Mouse (Mus musculus): ENCODE data around the gene Slc25a39. TPM values are rescaled to one million over a fixed set of nuclear protein-coding genes. Genes with fewer than 3 reads are reported as not detected.

Slc25a39 gene
- polyA plus RNA-seq, 1 experiment, result 124 TPM

DNA sequence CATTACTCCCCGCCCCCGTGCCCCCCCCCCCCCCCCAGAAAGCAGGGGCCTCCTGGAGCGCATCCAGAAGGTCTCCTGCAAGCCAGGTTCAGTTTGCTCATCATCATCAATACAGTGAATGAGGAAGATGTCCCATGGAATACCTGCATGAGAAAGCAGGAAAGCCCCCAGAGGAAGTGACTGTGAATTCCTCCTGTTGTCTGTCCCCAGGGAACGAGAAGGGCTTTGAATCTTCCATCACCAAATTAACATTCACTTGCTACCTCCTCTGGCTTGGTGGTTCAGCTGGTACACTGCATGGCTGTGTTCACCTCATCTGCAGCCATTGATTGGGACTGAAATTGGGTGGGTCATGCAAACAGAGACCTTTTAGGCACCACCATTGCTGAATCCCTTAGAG is 22.7 kb downstream of the Slc25a39 start:
- no peak for DNase-seq
- 52% methylated on average over 4 of the region's 4 CpGs for WGBS

DNA sequence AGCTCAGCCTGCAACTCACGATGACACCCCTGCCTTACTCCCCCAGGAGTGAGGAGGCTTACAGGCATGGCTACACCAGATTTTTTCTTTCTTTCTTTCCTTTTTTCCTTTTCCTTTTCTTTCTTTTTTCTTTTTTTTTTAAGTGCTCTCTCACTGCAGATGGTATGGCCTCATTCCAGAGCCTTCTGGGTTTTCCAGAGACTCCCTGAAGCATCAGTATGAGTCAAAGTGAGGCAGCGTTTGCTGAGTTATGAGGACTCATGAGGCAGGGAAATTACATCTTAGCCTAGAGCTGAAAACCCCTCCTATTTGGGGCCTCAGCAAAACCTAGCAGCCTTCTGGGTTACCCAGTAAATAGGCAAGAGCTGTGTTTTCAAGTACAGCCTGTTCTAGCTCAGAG is 23.3 kb downstream of the Slc25a39 start:
- H3K27ac ChIP-seq (ENCODE audit: insufficient read depth, low read length), result no peak overlapping the region
- WGBS, result 50% methylated on average over 2 of the region's 2 CpGs
- DNase-seq, result peak in 1 of 2 experiments; percentile 51

More for the DNA sequence above, 22.7 kb downstream of the Slc25a39 start:
- Histone ChIP-seq H3K4me1 (ENCODE audit: control insufficient read depth, insufficient read depth, low read length) (peaks cover 11% of the 10 kb centered on the region), H3K27ac (ENCODE audit: insufficient read depth, low read length) (no peak overlapping the region), H3K27me3 (ENCODE audit: control insufficient read depth, insufficient read depth, low read length) (no peaks in the 10 kb centered on the region), H3K4me3 (replicated peaks; ENCODE audit: insufficient read depth, low read depth, low read length) (no peak overlapping the region)
- TF ChIP-seq CTCF (IDR thresholded peaks at IDR 0.05; ENCODE audit: borderline replicate concordance, insufficient read depth, low read depth, low read length), result no peak
- TF ChIP-seq POLR2A (IDR thresholded peaks at IDR 0.05; ENCODE audit: borderline replicate concordance, insufficient read depth, low read length), result no peak

DNA sequence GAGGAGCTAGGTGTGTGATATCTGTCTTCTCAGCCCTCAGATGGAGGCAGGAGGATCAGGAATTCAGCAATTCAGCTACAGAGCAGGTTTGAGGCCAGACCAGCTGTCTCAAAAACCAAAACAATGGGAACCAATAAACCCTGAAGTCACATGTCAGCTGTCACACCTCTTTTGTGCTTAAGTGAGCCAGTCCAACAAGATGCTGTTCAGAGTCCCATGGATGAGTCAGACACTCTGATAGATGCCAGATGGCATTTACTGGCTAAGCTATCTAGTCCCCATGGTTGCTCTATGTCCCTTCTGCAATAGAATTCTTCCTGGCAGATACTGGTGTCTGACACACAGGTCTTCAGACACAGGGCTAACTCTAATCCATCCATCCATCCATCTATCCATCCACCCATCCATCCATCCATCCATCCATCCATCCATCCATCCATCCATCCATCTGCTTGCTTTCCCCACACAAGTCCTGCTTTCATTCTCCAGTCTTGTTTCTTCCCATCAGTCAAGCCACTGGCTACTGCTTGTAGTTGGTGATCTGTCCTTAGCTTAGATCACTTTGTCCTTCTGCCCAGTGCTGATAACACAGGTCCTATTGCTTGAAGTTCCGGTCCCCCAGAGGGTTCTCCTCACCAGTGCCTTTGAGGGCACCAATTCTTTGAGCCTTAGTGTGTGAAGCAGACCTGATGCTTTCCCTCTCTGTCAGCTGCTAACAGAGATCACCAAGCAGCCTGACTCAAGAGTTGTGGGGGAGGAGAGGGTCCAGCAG is 24.2 kb downstream of the Slc25a39 start:
- peaks cover 11% of the 10 kb centered on the region for H3K4me1 ChIP-seq (ENCODE audit: control insufficient read depth, insufficient read depth, low read length)
- peak; percentile 50 to 86 for DNase-seq
- TF ChIP-seq POLR2A (IDR thresholded peaks at IDR 0.05; ENCODE audit: borderline replicate concordance, insufficient read depth, low read length), result no peak
- TF ChIP-seq CTCF (IDR thresholded peaks at IDR 0.05; ENCODE audit: borderline replicate concordance, insufficient read depth, low read depth, low read length), result no peak
- H3K27ac ChIP-seq (ENCODE audit: insufficient read depth, low read length), result peak overlapping the region; percentile 58
- no peak overlapping the region for H3K4me3 ChIP-seq (replicated peaks; ENCODE audit: insufficient read depth, low read depth, low read length)
- no peaks in the 10 kb centered on the region for H3K27me3 ChIP-seq (ENCODE audit: control insufficient read depth, insufficient read depth, low read length)
- WGBS, result 90% methylated on average over 1 of the region's 1 CpGs

More for the DNA sequence above, 23.3 kb downstream of the Slc25a39 start:
- H3K4me3 ChIP-seq (replicated peaks; ENCODE audit: insufficient read depth, low read depth, low read length), result no peak overlapping the region
- H3K4me1 ChIP-seq (ENCODE audit: control insufficient read depth, insufficient read depth, low read length), result peaks cover 11% of the 10 kb centered on the region
- TF ChIP-seq POLR2A (IDR thresholded peaks at IDR 0.05; ENCODE audit: borderline replicate concordance, insufficient read depth, low read length) (no peak), CTCF (IDR thresholded peaks at IDR 0.05; ENCODE audit: borderline replicate concordance, insufficient read depth, low read depth, low read length) (no peak)
- H3K27me3 ChIP-seq (ENCODE audit: control insufficient read depth, insufficient read depth, low read length), result no peaks in the 10 kb centered on the region

DNA sequence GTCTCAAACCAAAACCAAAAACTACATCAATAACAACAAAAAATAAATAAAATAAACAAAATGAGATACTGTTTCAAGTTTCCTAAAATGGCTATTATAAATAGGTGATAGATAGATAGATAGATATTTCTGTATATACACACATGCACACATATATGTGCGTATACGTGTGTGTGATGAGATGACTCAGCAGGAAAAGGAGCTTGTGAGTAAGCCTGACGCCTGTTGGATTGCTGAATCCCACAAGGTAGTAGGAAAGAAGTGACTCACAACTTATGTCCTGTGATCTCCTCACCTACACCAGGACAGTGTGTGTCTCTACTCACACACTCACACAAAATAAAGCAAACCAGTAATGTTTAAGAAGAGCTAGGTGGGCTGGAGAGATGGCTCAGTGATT is 25.0 kb downstream of the Slc25a39 start:
- DNase-seq, result no peak
- WGBS, result 88% methylated on average over 3 of the region's 3 CpGs

DNA sequence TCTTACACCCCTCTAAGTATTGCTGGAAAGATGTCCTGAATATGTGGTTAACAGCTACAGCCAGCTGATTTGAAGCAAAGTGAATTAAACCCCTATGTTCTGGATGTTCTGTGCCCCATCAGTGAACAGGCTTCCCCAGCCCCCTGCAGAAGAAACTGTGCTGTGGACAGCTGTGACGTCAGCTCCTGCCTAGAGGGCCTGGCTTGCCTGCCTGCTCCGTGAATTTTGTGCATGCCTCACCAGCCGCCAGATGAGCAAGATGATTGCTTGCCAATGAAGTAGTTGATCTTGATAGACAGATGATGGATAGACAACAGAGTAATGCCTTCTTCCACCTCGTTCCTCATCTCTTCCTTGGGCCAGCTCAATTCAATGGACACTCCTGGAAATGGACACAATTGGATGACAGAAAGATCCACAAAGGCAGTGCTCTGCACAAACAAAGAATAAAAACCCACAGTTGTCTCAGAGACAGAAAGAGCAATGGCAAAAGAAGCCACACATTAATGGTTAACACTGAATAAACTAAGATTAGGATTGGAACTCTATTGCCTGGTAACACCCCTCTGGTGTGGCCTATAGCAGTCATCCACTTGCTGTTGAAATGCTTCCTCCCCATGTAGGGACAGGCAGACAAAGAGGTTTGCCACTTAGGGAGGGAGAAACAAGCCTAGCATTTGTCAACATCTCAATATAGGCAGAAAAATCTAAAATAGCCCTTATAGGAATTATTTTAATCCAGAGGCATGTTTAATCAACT is 26.2 kb downstream of the Slc25a39 start:
- DNase-seq, result no peak
- no peak overlapping the region for H3K27ac ChIP-seq (ENCODE audit: insufficient read depth, low read length)
- peaks cover 11% of the 10 kb centered on the region for H3K4me1 ChIP-seq (ENCODE audit: control insufficient read depth, insufficient read depth, low read length)
- 70% methylated on average over 4 of the region's 4 CpGs for WGBS
- no peak for TF ChIP-seq CTCF (IDR thresholded peaks at IDR 0.05; ENCODE audit: borderline replicate concordance, insufficient read depth, low read depth, low read length)
- no peak for TF ChIP-seq POLR2A (IDR thresholded peaks at IDR 0.05; ENCODE audit: borderline replicate concordance, insufficient read depth, low read length)
- no peak overlapping the region for H3K4me3 ChIP-seq (replicated peaks; ENCODE audit: insufficient read depth, low read depth, low read length)
- no peaks in the 10 kb centered on the region for H3K27me3 ChIP-seq (ENCODE audit: control insufficient read depth, insufficient read depth, low read length)

More for the DNA sequence above, 25.0 kb downstream of the Slc25a39 start:
- no peak overlapping the region; the same call in 1 of the 2 replicates for H3K27ac ChIP-seq (ENCODE audit: insufficient read depth, low read length)
- H3K4me1 ChIP-seq (ENCODE audit: control insufficient read depth, insufficient read depth, low read length), result peaks cover 11% of the 10 kb centered on the region
- H3K27me3 ChIP-seq (ENCODE audit: control insufficient read depth, insufficient read depth, low read length), result no peaks in the 10 kb centered on the region
- TF ChIP-seq POLR2A (IDR thresholded peaks at IDR 0.05; ENCODE audit: borderline replicate concordance, insufficient read depth, low read length) (no peak), CTCF (IDR thresholded peaks at IDR 0.05; ENCODE audit: borderline replicate concordance, insufficient read depth, low read depth, low read length) (no peak)
- no peak overlapping the region for H3K4me3 ChIP-seq (replicated peaks; ENCODE audit: insufficient read depth, low read depth, low read length)

- peaks cover 18% of the 10 kb centered on the region for H3K4me1 ChIP-seq (ENCODE audit: control insufficient read depth, insufficient read depth, low read length)
- 47% methylated on average over 5 of the region's 5 CpGs for WGBS
- TF ChIP-seq CTCF (IDR thresholded peaks at IDR 0.05; ENCODE audit: borderline replicate concordance, insufficient read depth, low read depth, low read length) (no peak), POLR2A (IDR thresholded peaks at IDR 0.05; ENCODE audit: borderline replicate concordance, insufficient read depth, low read length) (no peak)
Measured at GRCm38 (mm10) chr11:102380091-102380490, 27.7 kb downstream of the Slc25a39 start.

GRCm38 (mm10) chr11:102377186-102377585 is 30.6 kb downstream of the Slc25a39 start:
- DNase-seq, result no peak
- TF ChIP-seq POLR2A (IDR thresholded peaks at IDR 0.05; ENCODE audit: borderline replicate concordance, insufficient read depth, low read length) (no peak), CTCF (IDR thresholded peaks at IDR 0.05; ENCODE audit: borderline replicate concordance, insufficient read depth, low read depth, low read length) (peak; percentile 23; the same call in 1 of the 2 replicates)
- no peak overlapping the region for H3K4me3 ChIP-seq (replicated peaks; ENCODE audit: insufficient read depth, low read depth, low read length)
- peaks cover 7% of the 10 kb centered on the region; the same call in 1 of the 2 replicates for H3K4me1 ChIP-seq (ENCODE audit: control insufficient read depth, insufficient read depth, low read length)
- no peaks in the 10 kb centered on the region for H3K27me3 ChIP-seq (ENCODE audit: control insufficient read depth, insufficient read depth, low read length)
- WGBS, result 72% methylated on average over 12 of the region's 12 CpGs
- H3K27ac ChIP-seq (ENCODE audit: insufficient read depth, low read length), result no peak overlapping the region

More at GRCm38 (mm10) chr11:102380091-102380490, 27.7 kb downstream of the Slc25a39 start:
- no peak for DNase-seq
- Histone ChIP-seq H3K27ac (ENCODE audit: insufficient read depth, low read length) (no peak overlapping the region), H3K27me3 (ENCODE audit: control insufficient read depth, insufficient read depth, low read length) (no peaks in the 10 kb centered on the region), H3K4me3 (replicated peaks; ENCODE audit: insufficient read depth, low read depth, low read length) (no peak overlapping the region)
